ENCODE assay signal across 35 mouse cellular contexts in genomic region chr2:114133355-114133754, GRCm38 (mm10).
"Had no signal": no experiment of that assay in that cellular context is flagged by ENCODE, and none has a peak within 500 bp of the region (broad histone marks: within the 10 kb centered on the region; RNA-seq: fewer than 3 reads in every experiment).

No protein-coding gene starts in this region.

- H3K27ac ChIP-seq: heart, adult 2 months; heart, embryonic 10.5 days; heart, embryonic 13.5 days; heart, embryonic 15.5 days; hindbrain, embryonic 10.5 days; hindbrain, embryonic 12.5 days; hindbrain, embryonic 13.5 days; hindbrain, embryonic 14.5 days; hindbrain, embryonic 15.5 days; hindbrain, postnatal 0 days; intestine, embryonic 15.5 days; kidney, embryonic 15.5 days; kidney, postnatal 0 days; layer of hippocampus, adult 2 months had no signal

- DNase-seq: heart, adult 2 months; heart, postnatal 10 days; heart, postnatal 14 days; heart, postnatal 36 days; heart, postnatal 4 days; kidney, adult 18-20 months; kidney, adult 2 months; kidney, adult 8-10 months; kidney, adult 9 months; kidney, postnatal 10 days; kidney, postnatal 14 days; kidney, postnatal 25 days; kidney, postnatal 36 days; kidney, postnatal 4 days; layer of hippocampus, adult 9-11 months; layer of hippocampus, postnatal 36 days had no signal

- H3K27me3 ChIP-seq: heart, embryonic 12.5 days; heart, embryonic 13.5 days; heart, embryonic 15.5 days; hindbrain, embryonic 12.5 days; hindbrain, embryonic 13.5 days; hindbrain, embryonic 15.5 days; intestine, embryonic 15.5 days; kidney, embryonic 15.5 days had no signal

- H3K4me2 ChIP-seq: heart, embryonic 11.5 days; heart, embryonic 12.5 days; heart, embryonic 13.5 days; heart, embryonic 15.5 days; hindbrain, embryonic 12.5 days; hindbrain, embryonic 13.5 days; hindbrain, embryonic 14.5 days; hindbrain, embryonic 15.5 days; intestine, embryonic 15.5 days; kidney, embryonic 15.5 days had no signal

- H3K4me3 ChIP-seq: heart, adult 2 months; heart, embryonic 10.5 days; heart, embryonic 12.5 days; heart, embryonic 13.5 days; heart, embryonic 15.5 days; hindbrain, embryonic 10.5 days; hindbrain, embryonic 12.5 days; hindbrain, embryonic 13.5 days; hindbrain, embryonic 15.5 days; intestine, embryonic 15.5 days; kidney, embryonic 15.5 days; layer of hippocampus, adult 2 months had no signal

- H3K9ac ChIP-seq: heart, embryonic 12.5 days; heart, embryonic 13.5 days; heart, embryonic 15.5 days; hindbrain, embryonic 12.5 days; hindbrain, embryonic 13.5 days; hindbrain, embryonic 14.5 days; hindbrain, embryonic 15.5 days; intestine, embryonic 15.5 days; kidney, embryonic 15.5 days had no signal

- H3K4me1 ChIP-seq: heart, embryonic 10.5 days; hindbrain, embryonic 10.5 days; hindbrain, embryonic 12.5 days; hindbrain, embryonic 13.5 days; hindbrain, embryonic 15.5 days; intestine, embryonic 15.5 days; kidney, embryonic 15.5 days had no signal

- H3K9me3 ChIP-seq: heart, embryonic 10.5 days; heart, embryonic 12.5 days; heart, embryonic 13.5 days; heart, embryonic 15.5 days; hindbrain, embryonic 10.5 days; hindbrain, embryonic 12.5 days; hindbrain, embryonic 13.5 days; hindbrain, embryonic 15.5 days; intestine, embryonic 15.5 days; kidney, embryonic 15.5 days had no signal

- ATAC-seq: hindbrain, embryonic 16.5 days; hindbrain, postnatal 0 days; inflammation-experienced regulatory T-cells, adult 6 months; intestine, embryonic 15.5 days; intestine, embryonic 16.5 days; intestine, postnatal 0 days had no signal
